Mouse (Mus musculus) intestine, embryonic 15.5 days (tissue): ENCODE results near the gene Tbc1d2. TPM values are rescaled to one million over a fixed set of nuclear protein-coding genes. Genes with fewer than 3 reads are reported as not detected.
"Not testable (repeated sequence)": the region's sequence is repeated elsewhere in the genome, so short reads cannot be mapped to it uniquely, and the experiment has no call there.

Source experiments
- ATAC-seq: fragments of 200-750 bp; cut with Nextera tagmentation; 2 replicates; pipeline ENCODE4 v1.8.0; 2017; ENCODE audit warnings: moderate TSS enrichment, moderate library complexity
- H3K27ac ChIP-seq: fragments of 300-500 bp; sonication (generic); 2 replicates; pipeline ENCODE4 v1.5.1; 2015; ENCODE audit warnings: mild to moderate bottlenecking, inconsistent platforms
- H3K27me3 ChIP-seq: fragments of 300-500 bp; sonication (generic); replicated peaks from 2 replicates; pipeline ENCODE4 v1.6.1; 2015; ENCODE audit warnings: inconsistent platforms
- H3K36me3 ChIP-seq: fragments of 300-500 bp; sonication (generic); 2 replicates; pipeline ENCODE4 v1.6.1; 2015; ENCODE audit warnings: inconsistent platforms
- H3K4me1 ChIP-seq: fragments of 300-500 bp; sonication (generic); replicated peaks from 2 replicates; pipeline ENCODE4 v1.6.1; 2015; ENCODE audit warnings: inconsistent platforms
- H3K4me2 ChIP-seq: fragments of 300-500 bp; sonication (generic); replicated peaks from 2 replicates; pipeline ENCODE4 v1.6.1; 2015; ENCODE audit warnings: mild to moderate bottlenecking, inconsistent platforms
- H3K4me3 ChIP-seq: fragments of 300-500 bp; sonication (generic); replicated peaks from 2 replicates; pipeline ENCODE4 v1.5.1; 2015; ENCODE audit warnings: inconsistent platforms
- H3K9ac ChIP-seq: fragments of 300-500 bp; sonication (generic); 2 replicates; pipeline ENCODE4 v1.6.1; 2015; ENCODE audit warnings: inconsistent platforms
- H3K9me3 ChIP-seq: fragments of 300-500 bp; sonication (generic); 2 replicates; pipeline ENCODE4 v1.6.1; 2016; ENCODE audit warnings: inconsistent platforms
- WGBS: fragments of 180-500 bp; shearing (Covaris S2); methylation state at CpG from one replicate; pipeline ENCODE4 v1.1.7; 2015; 5-methylcytosine and 5-hydroxymethylcytosine counted together
- polyA plus RNA-seq: library from polyadenylated mRNA; unstranded; fragments of >200 nt; fragmentation: Nextera tagmentation; extraction: Ambion mirVana; gene quantifications from 2 replicates; pipeline ENCODE4 v1.2.1, GENCODE M21; 2015

Gene Tbc1d2
- polyA plus RNA-seq, 1 experiment from 2014 or later = 6.0 TPM

- no peak overlapping the region for H3K4me2 ChIP-seq
- no peak for ATAC-seq
- no peak overlapping the region for H3K27ac ChIP-seq
- no peak overlapping the region for H3K4me3 ChIP-seq
- peaks cover 2% of the 10 kb centered on the region; the same call in 1 of the 2 replicates for H3K4me1 ChIP-seq
- 68% methylated on average over 13 of the region's 13 CpGs for WGBS
- no peaks in the 10 kb centered on the region for H3K36me3 ChIP-seq
- no peaks in the 10 kb centered on the region for H3K9me3 ChIP-seq
- H3K9ac ChIP-seq = no peak overlapping the region
- no peaks in the 10 kb centered on the region for H3K27me3 ChIP-seq
Measured at GRCm38 (mm10) chr4:46585041-46585810, 64.8 kb downstream of the Tbc1d2 start.

- H3K9me3 ChIP-seq, H3K4me1 ChIP-seq, H3K9ac ChIP-seq, H3K27ac ChIP-seq, H3K36me3 ChIP-seq, H3K4me2 ChIP-seq, H3K27me3 ChIP-seq, ATAC-seq, H3K4me3 ChIP-seq: not testable (repeated sequence)
- WGBS = 35% methylated on average over 3 of the region's 3 CpGs
Measured at GRCm38 (mm10) chr4:46584536-46584935, 65.5 kb downstream of the Tbc1d2 start.

GRCm38 (mm10) chr4:46584084-46584483 is 65.9 kb downstream of the Tbc1d2 start:
- WGBS = 61% methylated on average over 2 of the region's 6 CpGs
- H3K9me3 ChIP-seq, H3K9ac ChIP-seq, H3K4me3 ChIP-seq, H3K27me3 ChIP-seq, H3K36me3 ChIP-seq, H3K4me1 ChIP-seq, H3K4me2 ChIP-seq, H3K27ac ChIP-seq, ATAC-seq: not testable (repeated sequence)

- H3K27me3 ChIP-seq, H3K4me2 ChIP-seq, ATAC-seq, H3K36me3 ChIP-seq, H3K4me3 ChIP-seq, H3K27ac ChIP-seq, H3K9me3 ChIP-seq, H3K9ac ChIP-seq, H3K4me1 ChIP-seq: not testable (repeated sequence)
- 86% methylated on average over 9 of the region's 9 CpGs for WGBS
Measured at GRCm38 (mm10) chr4:46582024-46582423, 68.0 kb downstream of the Tbc1d2 start.

GRCm38 (mm10) chr4:46581577-46581976 is 68.4 kb downstream of the Tbc1d2 start:
- H3K27me3 ChIP-seq, H3K9me3 ChIP-seq, H3K4me2 ChIP-seq, H3K4me1 ChIP-seq, H3K36me3 ChIP-seq, H3K27ac ChIP-seq, H3K4me3 ChIP-seq, H3K9ac ChIP-seq, ATAC-seq: not testable (repeated sequence)
- WGBS = 94% methylated on average over 22 of the region's 22 CpGs

- not testable (repeated sequence) for ATAC-seq, H3K27ac ChIP-seq, H3K36me3 ChIP-seq, H3K4me3 ChIP-seq, H3K9ac ChIP-seq, H3K4me1 ChIP-seq, H3K9me3 ChIP-seq, H3K27me3 ChIP-seq, H3K4me2 ChIP-seq
- 90% methylated on average over 15 of the region's 15 CpGs for WGBS
Measured at GRCm38 (mm10) chr4:46580799-46581243, 69.2 kb downstream of the Tbc1d2 start.

- H3K4me2 ChIP-seq, H3K4me1 ChIP-seq, H3K36me3 ChIP-seq, H3K9me3 ChIP-seq, H3K27me3 ChIP-seq, H3K9ac ChIP-seq, H3K4me3 ChIP-seq: not testable (repeated sequence)
- peak overlapping the region; percentile 32; the same call in 1 of the 2 replicates for H3K27ac ChIP-seq
- peak; percentile 90 for ATAC-seq
- 67% methylated on average over 8 of the region's 8 CpGs for WGBS
Measured at GRCm38 (mm10) chr4:46578796-46579346, 71.1 kb downstream of the Tbc1d2 start.

- no peak overlapping the region for H3K4me2 ChIP-seq
- WGBS = 55% methylated on average over 1 of the region's 1 CpGs
- H3K27me3 ChIP-seq = no peaks in the 10 kb centered on the region
- ATAC-seq = no peak
- no peaks in the 10 kb centered on the region for H3K36me3 ChIP-seq
- H3K9ac ChIP-seq = no peak overlapping the region
- H3K4me3 ChIP-seq = no peak overlapping the region
- peaks cover 9% of the 10 kb centered on the region for H3K4me1 ChIP-seq
- H3K9me3 ChIP-seq = no peaks in the 10 kb centered on the region
- H3K27ac ChIP-seq = no peak overlapping the region
Measured at GRCm38 (mm10) chr4:46578228-46578627, 71.8 kb downstream of the Tbc1d2 start.

GRCm38 (mm10) chr4:46575509-46576284 is 74.3 kb downstream of the Tbc1d2 start:
- not testable (repeated sequence) for H3K4me3 ChIP-seq, H3K27ac ChIP-seq, H3K36me3 ChIP-seq, ATAC-seq, H3K4me2 ChIP-seq, H3K27me3 ChIP-seq, H3K9ac ChIP-seq, H3K9me3 ChIP-seq
- H3K4me1 ChIP-seq = peaks cover 11% of the 10 kb centered on the region
- 84% methylated on average over 6 of the region's 10 CpGs for WGBS

- no peaks in the 10 kb centered on the region for H3K27me3 ChIP-seq
- 60% methylated on average over 12 of the region's 12 CpGs for WGBS
- H3K4me2 ChIP-seq = no peak overlapping the region
- ATAC-seq = no peak
- no peak overlapping the region for H3K27ac ChIP-seq
- H3K4me3 ChIP-seq = no peak overlapping the region
- H3K9me3 ChIP-seq = no peaks in the 10 kb centered on the region
- H3K4me1 ChIP-seq = peaks cover 11% of the 10 kb centered on the region
- H3K36me3 ChIP-seq = no peaks in the 10 kb centered on the region
- H3K9ac ChIP-seq = no peak overlapping the region
Measured at GRCm38 (mm10) chr4:46574841-46575240, 75.2 kb downstream of the Tbc1d2 start.

GRCm38 (mm10) chr4:46574024-46574753 is 75.8 kb downstream of the Tbc1d2 start:
- WGBS = 34% methylated on average over 9 of the region's 9 CpGs
- H3K27me3 ChIP-seq = no peaks in the 10 kb centered on the region
- H3K4me1 ChIP-seq = peaks cover 11% of the 10 kb centered on the region
- no peak overlapping the region for H3K9ac ChIP-seq
- H3K4me2 ChIP-seq = no peak overlapping the region
- no peaks in the 10 kb centered on the region for H3K9me3 ChIP-seq
- peak; percentile 37; the same call in 1 of the 2 replicates for ATAC-seq
- H3K4me3 ChIP-seq = no peak overlapping the region
- no peak overlapping the region for H3K27ac ChIP-seq
- no peaks in the 10 kb centered on the region for H3K36me3 ChIP-seq

- Histone ChIP-seq H3K27me3 (no peaks in the 10 kb centered on the region), H3K27ac (no peak overlapping the region), H3K4me2 (no peak overlapping the region), H3K36me3 (no peaks in the 10 kb centered on the region), H3K9me3 (no peaks in the 10 kb centered on the region), H3K4me1 (peaks cover 11% of the 10 kb centered on the region), H3K4me3 (no peak overlapping the region), H3K9ac (no peak overlapping the region)
- ATAC-seq = no peak
- 86% methylated on average over 4 of the region's 4 CpGs for WGBS
Measured at GRCm38 (mm10) chr4:46572616-46573015, 77.4 kb downstream of the Tbc1d2 start.
